Mouse (Mus musculus): Measurements from ENCODE around the gene Ikzf3.

Gene Ikzf3

DNA sequence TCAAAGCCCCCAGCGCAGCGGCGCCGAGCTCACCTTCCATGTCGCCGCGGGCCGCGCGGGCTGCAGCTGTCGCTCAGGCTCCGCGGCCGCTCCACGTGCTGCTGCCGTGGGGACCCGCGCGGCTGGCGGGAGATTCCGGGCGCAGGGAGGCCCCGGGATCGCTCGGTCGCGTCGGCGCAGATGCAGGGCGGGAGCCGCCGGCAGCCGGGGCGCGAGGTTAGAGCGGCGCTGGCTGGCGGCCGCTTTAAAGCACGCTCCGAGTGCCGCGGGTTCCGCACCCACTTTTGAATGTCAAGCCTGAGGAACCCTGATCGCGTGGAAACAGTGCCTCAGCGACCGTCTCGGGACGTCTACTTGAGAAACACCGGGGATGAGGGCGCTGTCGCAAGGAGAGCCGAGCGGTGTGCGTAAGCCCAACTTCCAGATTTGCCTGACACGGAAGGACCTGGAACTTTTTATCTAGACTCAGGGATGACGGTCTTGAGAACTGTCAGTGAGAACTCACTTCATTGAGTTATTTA lies at the start of gene Ikzf3:
Ikzf3 (minus strand) TSS at position 321 of the 521 bp plus-strand sequence.
- peak; percentile 32 to 60 for DNase-seq (ENCODE audit: low spot score in 2 of 2)

DNA sequence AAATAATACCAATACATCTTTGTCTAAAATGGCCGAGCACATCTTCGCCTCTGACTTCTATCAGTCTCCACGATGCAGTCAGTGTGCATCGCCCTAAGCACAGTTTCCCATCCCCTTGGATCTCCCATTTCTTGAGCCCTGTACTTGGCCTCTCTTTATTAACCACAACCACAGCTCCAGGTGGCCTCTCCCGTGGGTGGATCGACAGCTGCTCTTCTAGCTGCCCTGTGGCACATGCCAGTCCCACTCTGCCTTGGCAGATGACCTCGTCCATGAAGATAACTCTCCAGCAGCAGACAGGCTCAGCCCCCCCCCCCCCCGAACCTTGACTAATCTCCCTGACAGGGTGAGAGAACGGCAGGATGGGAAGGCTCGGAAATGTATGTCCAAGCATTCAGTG lies 49.6 kb upstream of the Ikzf3 start:
- no peak for DNase-seq (ENCODE audit: low spot score in 2 of 2)

DNA sequence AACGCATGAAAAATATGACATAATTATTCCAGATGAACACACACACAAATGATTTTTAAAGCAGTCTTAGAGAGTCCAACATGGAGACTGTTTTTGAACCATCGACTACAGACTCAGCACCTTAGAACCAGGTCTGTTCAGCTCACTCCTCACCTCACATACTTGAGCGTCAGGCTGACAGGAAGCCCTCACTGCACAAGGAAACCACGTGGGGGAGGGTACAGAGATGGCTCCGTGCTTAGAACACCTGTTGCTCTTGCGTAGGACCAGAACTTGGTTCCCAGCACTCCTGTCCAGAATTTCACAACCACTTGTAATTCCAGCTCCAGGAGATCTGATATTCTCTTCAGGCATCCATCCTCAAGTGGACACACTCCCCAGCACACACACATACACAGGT lies 49.2 kb upstream of the Ikzf3 start:
- no peak for DNase-seq (ENCODE audit: low spot score in 2 of 2)

GRCm38 (mm10) chr11:98590548-98591445 lies 45.0 kb upstream of the Ikzf3 start:
- DNase-seq (ENCODE audit: low spot score in 2 of 2), result no peak

- DNase-seq (ENCODE audit: low spot score in 2 of 2), result no peak
Measured at GRCm38 (mm10) chr11:98589306-98589705, 43.5 kb upstream of the Ikzf3 start.

GRCm38 (mm10) chr11:98588833-98589281 lies 43.0 kb upstream of the Ikzf3 start:
- no peak for DNase-seq (ENCODE audit: low spot score in 2 of 2)

DNA sequence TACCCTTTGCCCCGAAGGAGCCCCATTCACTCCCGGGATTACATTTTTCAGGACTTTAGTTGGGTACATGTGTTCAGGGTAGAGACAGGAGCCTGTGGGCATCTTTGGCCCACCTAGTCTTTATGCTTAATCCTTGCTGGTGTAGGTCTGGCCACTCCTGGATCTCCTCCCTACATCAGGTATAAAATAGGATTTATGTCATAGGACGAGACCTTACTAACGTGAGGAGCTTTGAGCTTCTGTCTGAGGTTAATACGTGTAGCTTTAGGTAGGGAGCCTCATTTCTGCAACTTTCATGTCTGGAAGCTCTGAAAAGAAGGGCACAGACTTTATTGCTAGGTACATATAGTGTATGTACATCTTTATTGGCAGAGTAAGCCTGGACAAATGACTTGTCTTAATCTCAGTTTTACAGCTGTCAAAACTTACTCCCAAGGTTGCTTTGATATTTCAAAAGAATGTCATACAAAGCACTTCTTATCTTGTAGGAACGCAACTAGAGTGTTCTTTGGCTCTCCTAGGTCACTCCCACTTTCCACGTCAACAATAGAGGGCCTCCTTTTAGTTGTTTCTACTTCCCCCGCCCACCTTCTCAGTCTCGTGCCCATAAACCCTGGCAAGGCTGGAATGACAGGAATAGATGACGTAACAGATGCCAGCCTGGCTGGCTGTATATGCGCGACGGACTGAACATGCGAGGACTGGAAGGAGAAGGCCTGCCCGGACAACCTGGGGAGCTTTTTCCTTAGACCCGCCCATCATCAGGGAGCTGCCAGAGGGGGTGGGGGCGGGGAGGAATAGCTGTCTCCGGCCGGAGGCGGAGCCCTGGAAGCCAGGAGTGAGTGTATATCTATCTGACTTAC lies 42.1 kb upstream of the Ikzf3 start:
- DNase-seq (ENCODE audit: low spot score in 2 of 2), result peak; percentile 71 to 75

- DNase-seq (ENCODE audit: low spot score in 2 of 2), result peak; percentile 97 to 99
Measured at GRCm38 (mm10) chr11:98586892-98587563, 41.2 kb upstream of the Ikzf3 start, which contains the start of gene Ormdl3. Ormdl3 (minus strand) TSS chr11:98587368.

DNA sequence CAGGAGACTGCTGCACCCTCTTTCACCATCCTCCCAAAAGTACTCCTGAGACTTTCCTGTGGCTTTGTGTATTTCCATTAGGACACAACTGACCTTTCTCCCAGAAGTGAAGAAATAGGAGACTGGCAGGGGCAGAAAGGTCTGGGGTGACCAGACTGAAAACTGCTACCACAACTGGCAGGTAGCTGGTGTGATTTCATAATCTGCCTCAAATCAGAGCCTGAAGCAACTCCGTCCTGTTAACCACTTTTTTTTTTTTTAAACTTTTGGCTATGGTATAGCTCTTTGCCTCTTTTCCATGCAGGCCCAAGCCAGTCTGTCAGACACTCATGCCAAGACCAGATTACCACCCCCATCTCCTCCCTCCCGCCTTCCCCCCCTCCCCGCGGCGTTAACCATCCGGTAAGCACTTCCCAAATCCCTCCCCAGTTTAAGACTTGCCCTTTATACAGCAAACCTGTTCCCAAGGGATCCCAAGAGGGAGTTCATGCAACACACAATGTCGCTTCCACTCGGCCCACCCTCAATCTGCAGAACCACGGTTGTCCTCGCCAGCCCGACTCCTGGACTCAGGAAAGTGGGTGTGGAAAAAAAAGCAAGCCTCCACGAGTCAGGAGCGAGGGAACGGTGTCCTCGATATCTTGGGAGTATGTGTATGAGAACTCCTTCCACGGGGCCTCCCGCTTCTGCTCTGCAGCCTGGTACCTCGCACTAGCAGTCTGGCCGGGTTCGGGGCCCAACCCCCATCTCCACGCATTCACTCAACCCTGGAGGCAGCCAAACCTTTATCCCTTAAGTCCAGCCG lies 40.5 kb upstream of the Ikzf3 start:
- no peak for DNase-seq (ENCODE audit: low spot score in 2 of 2)

GRCm38 (mm10) chr11:98584629-98585177 lies 38.9 kb upstream of the Ikzf3 start:
- DNase-seq (ENCODE audit: low spot score in 2 of 2), result no peak

GRCm38 (mm10) chr11:98584146-98584545 lies 38.3 kb upstream of the Ikzf3 start:
- DNase-seq (ENCODE audit: low spot score in 2 of 2), result no peak

GRCm38 (mm10) chr11:98583571-98583970 lies 37.7 kb upstream of the Ikzf3 start:
- no peak for DNase-seq (ENCODE audit: low spot score in 2 of 2)

DNA sequence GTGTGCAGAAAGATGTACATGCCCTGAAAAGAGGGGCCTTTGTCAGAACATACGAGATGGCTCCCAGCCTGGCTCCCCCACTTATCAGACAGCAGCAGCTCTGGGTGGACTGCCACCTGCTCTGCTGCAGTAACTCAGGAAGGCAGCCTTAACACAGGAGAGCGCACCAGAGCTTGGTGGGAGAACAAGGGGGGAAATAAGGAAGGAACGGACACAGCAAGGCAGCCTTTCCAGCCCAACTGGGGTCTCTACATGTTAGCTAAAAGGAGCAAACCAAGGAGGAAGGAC lies 37.4 kb upstream of the Ikzf3 start:
- DNase-seq (ENCODE audit: low spot score in 2 of 2), result no peak

GRCm38 (mm10) chr11:98582551-98583264 lies 36.9 kb upstream of the Ikzf3 start:
- DNase-seq (ENCODE audit: low spot score in 2 of 2), result no peak

DNA sequence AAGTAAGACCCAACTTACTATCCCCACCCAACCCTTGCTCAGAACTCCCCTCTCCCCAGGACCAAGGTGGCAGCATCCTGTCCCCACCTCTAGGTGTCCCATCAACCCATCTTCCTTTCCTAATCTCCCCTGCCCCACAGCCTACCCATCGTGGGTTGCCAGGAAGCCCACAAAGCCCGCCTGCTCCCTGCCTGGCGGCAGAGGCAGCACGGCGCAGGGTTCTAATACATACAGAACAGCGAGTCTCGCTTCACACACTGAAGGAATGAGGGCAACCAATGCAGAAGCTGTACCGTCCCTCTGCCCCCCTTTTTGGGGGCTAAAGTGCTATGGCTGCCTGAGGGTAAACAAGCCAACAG lies 36.2 kb upstream of the Ikzf3 start:
- DNase-seq (ENCODE audit: low spot score in 2 of 2), result no peak

DNA sequence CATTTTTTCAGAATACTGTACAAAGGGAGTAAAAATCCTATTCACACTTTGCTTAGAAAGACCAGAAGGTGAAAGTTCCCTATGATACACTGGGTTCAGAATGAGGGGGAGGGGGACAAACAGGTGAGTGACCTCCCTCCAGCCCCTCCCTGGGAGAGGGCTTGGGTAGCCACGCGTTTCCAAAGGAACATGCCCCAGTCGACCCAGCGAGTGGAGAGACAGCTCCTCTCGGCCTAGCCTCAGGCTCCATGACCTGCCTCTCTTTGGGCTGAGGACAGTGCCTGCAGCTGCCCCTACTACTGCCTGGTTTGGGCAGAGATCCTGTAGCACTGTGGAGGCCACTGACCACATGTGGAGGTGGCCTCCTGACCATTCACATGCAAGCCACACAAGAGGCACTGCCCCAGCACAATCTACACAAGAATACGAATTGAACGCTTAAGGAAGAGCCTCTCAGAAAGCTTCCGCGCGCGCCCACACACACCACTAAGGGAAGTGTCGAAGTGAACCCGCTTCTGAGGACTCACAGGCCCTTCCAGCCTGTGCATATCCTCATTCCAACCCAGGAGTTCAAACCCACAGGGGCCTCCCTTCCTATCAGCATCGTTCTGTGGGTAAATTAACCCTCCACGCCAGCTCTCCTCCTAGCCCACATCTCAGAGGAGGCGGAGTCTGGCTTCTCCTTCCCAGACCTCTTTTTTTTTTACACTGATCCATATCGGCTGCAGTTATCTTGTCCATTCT lies 35.6 kb upstream of the Ikzf3 start:
- DNase-seq (ENCODE audit: low spot score in 2 of 2), result no peak

DNA sequence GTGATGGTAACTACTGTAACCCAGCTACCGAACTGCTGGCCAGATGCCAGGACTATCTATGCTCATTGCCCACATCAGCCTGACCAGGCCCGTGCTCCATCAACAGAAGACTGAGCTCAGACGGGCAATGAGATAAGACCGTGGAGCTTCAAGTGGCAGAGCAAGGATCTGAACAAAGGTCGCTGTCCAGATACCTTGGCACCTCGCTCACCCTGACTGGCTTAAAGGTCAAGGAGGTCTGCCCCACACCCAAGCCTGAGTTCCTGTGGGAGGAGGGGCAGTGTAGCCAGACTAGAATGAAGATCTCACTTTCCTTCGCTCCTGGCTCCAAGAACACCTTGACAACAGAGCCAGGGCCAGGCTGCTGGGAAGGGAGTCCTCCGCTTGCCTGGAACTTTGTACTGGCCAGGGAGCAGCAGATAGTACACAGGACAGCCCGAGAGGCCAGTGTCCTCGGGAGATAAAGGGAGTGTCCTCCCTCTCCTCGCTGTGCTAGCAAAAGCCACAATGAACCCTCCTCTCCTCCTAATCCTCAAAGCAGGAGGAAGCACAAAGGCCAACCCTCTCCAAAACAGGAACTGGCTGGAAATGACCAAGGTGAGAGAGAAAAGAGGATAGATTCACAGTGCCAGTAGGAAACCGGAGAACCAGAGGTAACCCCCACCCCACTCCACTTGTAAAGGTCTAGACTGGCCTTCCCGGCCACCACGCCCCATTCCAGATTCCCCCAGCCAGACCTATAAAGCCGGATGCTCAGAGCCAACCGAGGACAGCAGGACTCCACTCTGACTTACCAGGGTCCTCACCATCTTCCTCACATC lies 34.7 kb upstream of the Ikzf3 start:
- DNase-seq (ENCODE audit: low spot score in 2 of 2), result no peak

DNA sequence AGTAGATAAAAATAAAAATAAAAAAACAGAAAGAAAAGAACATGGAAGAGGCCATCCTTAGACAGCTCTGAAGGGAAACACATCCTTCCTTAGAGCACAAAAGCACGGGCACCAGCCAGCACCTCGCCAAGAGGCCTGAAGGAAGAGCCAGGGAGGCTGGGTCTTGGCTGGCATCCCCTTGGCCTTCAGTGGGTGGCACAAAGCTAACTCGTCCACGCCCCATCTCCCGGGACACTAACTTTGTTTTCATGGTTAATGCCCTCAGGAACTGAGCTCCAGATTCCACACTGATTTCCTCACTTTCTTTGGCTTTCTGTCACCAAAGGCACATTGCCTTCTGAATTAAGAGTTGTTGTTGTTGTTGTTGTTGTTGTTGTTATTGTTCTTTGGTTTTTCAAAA lies 31.9 kb upstream of the Ikzf3 start:
- DNase-seq (ENCODE audit: low spot score in 2 of 2), result no peak

- DNase-seq (ENCODE audit: low spot score in 2 of 2), result no peak
Measured at GRCm38 (mm10) chr11:98569461-98569860, 23.6 kb upstream of the Ikzf3 start.
